Mouse (Mus musculus) limb, embryonic 10.5 days (tissue): ENCODE data around the gene Zfp287. TPM values are rescaled to one million over a fixed set of nuclear protein-coding genes. Genes with fewer than 3 reads are reported as not detected.
"Not testable (repeated sequence)": the region's sequence is repeated elsewhere in the genome, so short reads cannot be mapped to it uniquely, and the experiment has no call there.

ENCODE experiments used
- DNase-seq: peaks from one replicate; pipeline ENCODE4 v3.0.0-alpha.2; 2017; ENCODE audit warnings: low spot score
- H3K27ac ChIP-seq: fragments of 300-500 bp; sonication (generic); 2 replicates; pipeline ENCODE4 v1.5.1; 2016; ENCODE audit warnings: mild to moderate bottlenecking
- H3K27me3 ChIP-seq: fragments of 300-500 bp; sonication (generic); 2 replicates; pipeline ENCODE4 v1.6.1; 2016; ENCODE audit warnings: low read depth, mild to moderate bottlenecking; ENCODE audit not compliant: poor library complexity, severe bottlenecking
- H3K36me3 ChIP-seq: fragments of 300-500 bp; sonication (generic); 2 replicates; pipeline ENCODE4 v1.6.1; 2016; ENCODE audit warnings: mild to moderate bottlenecking, moderate library complexity
- H3K4me1 ChIP-seq: fragments of 300-500 bp; sonication (generic); 2 replicates; pipeline ENCODE4 v1.6.1; 2016
- H3K4me3 ChIP-seq: fragments of 300-500 bp; sonication (generic); 2 replicates; pipeline ENCODE4 v1.5.1; 2016; ENCODE audit warnings: mild to moderate bottlenecking, moderate library complexity
- H3K9me3 ChIP-seq: fragments of 300-500 bp; sonication (generic); replicated peaks from 2 replicates; pipeline ENCODE4 v1.6.1; 2016; ENCODE audit warnings: mild to moderate bottlenecking
- WGBS: fragments of 180-500 bp; shearing (Covaris S2); methylation state at CpG from one replicate; pipeline ENCODE4 v1.1.7; 2016; 5-methylcytosine and 5-hydroxymethylcytosine counted together
- polyA plus RNA-seq: library from polyadenylated mRNA; unstranded; fragments of >200 nt; fragmentation: Nextera tagmentation; extraction: Ambion mirVana; gene quantifications from 2 replicates; pipeline ENCODE4 v1.2.1, GENCODE M21; 2016

The Zfp287 gene
- polyA plus RNA-seq = 11.8 and 15.7 TPM in 2 replicates

GRCm38 (mm10) chr11:62731311-62732021 lies at the start of gene Zfp287:
TSS of gene Zfp287 (minus strand) at chr11:62731905.
- Histone ChIP-seq H3K27me3 (0 out of 2 replicates have a peak, but pooled peaks cover 3% of the 10 kb centered on the region), H3K4me1 (peaks cover 15% of the 10 kb centered on the region), H3K27ac (peak within 1 kb of the TSS; percentile 91), H3K36me3 (peaks cover 26% of the 10 kb centered on the region), H3K4me3 (peak within 1 kb of the TSS; percentile 78), H3K9me3 (no peaks in the 10 kb centered on the region)
- peak; percentile 93 for DNase-seq
- 1% methylated on average over 48 of the region's 48 CpGs for WGBS

- no peak for DNase-seq
- Histone ChIP-seq H3K27me3 (no peaks in the 10 kb centered on the region), H3K4me3 (no peak overlapping the region), H3K27ac (no peak overlapping the region), H3K36me3 (peaks cover 64% of the 10 kb centered on the region), H3K9me3 (peaks cover 35% of the 10 kb centered on the region), H3K4me1 (no peaks in the 10 kb centered on the region)
- 90% methylated on average over 7 of the region's 7 CpGs for WGBS
Measured at GRCm38 (mm10) chr11:62776510-62776909, 44.8 kb upstream of the Zfp287 start.

- Histone ChIP-seq H3K4me1 (peaks cover 10% of the 10 kb centered on the region), H3K27ac (no peak overlapping the region), H3K36me3 (no peaks in the 10 kb centered on the region), H3K27me3 (peaks cover 28% of the 10 kb centered on the region), H3K4me3 (no peak overlapping the region), H3K9me3 (no peaks in the 10 kb centered on the region)
- WGBS = 76% methylated on average over 9 of the region's 9 CpGs
- no peak for DNase-seq
Measured at GRCm38 (mm10) chr11:62760755-62761457, 29.2 kb upstream of the Zfp287 start.

DNA sequence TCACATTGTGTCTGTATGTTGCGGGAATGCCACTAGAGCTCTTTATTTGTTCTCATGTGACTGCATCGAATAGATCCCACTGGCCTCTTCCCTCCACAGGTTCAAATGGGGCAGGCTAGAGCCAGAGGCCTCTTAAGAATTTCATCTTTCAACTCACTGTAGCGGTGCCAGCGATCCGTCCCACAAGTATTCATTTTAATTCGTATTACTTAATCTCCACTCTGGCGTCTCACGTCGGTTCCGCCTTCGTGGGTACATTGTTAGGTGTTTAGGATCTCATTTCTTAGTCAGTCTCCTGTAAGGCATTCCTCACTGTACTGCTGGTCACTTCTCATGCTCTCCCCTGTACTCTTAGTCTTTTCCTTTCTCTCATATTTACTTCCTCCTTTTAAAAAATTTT lies 26.8 kb upstream of the Zfp287 start:
- Histone ChIP-seq H3K27me3 (peaks cover 38% of the 10 kb centered on the region), H3K9me3 (no peaks in the 10 kb centered on the region), H3K36me3 (no peaks in the 10 kb centered on the region), H3K4me1 (peaks cover 10% of the 10 kb centered on the region), H3K27ac (no peak overlapping the region), H3K4me3 (no peak overlapping the region)
- WGBS = 95% methylated on average over 11 of the region's 11 CpGs
- no peak for DNase-seq

GRCm38 (mm10) chr11:62757906-62758305 lies 26.2 kb upstream of the Zfp287 start:
- H3K4me1 ChIP-seq = peaks cover 10% of the 10 kb centered on the region
- H3K27me3 ChIP-seq = peaks cover 38% of the 10 kb centered on the region
- H3K4me3 ChIP-seq = no peak overlapping the region
- no peaks in the 10 kb centered on the region for H3K36me3 ChIP-seq
- no peak for DNase-seq
- no peaks in the 10 kb centered on the region for H3K9me3 ChIP-seq
- WGBS = 80% methylated on average over 6 of the region's 6 CpGs
- no peak overlapping the region for H3K27ac ChIP-seq

- H3K9me3 ChIP-seq = no peaks in the 10 kb centered on the region
- 7% methylated on average over 7 of the region's 7 CpGs for WGBS
- peak overlapping the region; percentile 37 for H3K4me3 ChIP-seq
- H3K4me1 ChIP-seq = peaks cover 12% of the 10 kb centered on the region
- no peak for DNase-seq
- H3K27ac ChIP-seq = peak overlapping the region; percentile 42; the same call in 1 of the 2 replicates
- no peaks in the 10 kb centered on the region for H3K36me3 ChIP-seq
- H3K27me3 ChIP-seq = peaks cover 38% of the 10 kb centered on the region
Measured at GRCm38 (mm10) chr11:62757143-62757507, 25.4 kb upstream of the Zfp287 start.

DNA sequence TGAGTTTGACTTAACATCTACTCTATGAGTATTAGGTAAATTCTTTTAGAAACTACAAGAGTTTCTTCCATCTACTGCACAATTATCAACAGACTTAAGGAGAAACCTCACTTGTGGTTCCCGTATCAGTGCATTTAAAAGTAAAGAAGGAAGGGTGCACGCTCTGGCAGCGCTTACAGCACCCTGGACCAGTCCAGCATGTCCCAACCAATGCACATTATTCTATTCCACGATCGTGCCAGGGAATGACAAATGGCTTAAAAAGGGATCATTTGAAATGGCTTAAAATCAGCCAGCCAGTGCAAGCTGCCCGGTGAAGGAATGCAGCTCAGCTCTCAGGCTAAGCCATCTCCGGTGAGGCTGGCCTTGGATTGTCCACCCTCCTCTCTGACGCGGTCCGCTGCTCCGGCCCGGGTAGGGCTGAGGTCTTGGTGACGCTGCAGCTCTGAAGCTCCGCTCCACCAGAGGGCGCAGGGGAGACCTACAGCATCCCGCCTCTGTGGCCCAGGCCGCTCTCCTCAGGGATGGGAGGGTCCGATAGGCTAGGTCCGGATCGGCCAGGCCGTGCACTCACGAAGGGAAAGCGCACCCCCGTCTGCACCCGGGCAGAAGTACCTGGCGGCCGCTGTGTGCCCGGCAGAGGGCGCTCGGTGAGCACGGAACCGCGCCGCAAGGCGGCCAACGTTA lies 24.9 kb upstream of the Zfp287 start:
- H3K27me3 ChIP-seq = peaks cover 38% of the 10 kb centered on the region
- H3K4me3 ChIP-seq = peak overlapping the region; percentile 37
- peak; percentile 98 for DNase-seq
- H3K36me3 ChIP-seq = no peaks in the 10 kb centered on the region
- 8% methylated on average over 36 of the region's 36 CpGs for WGBS
- no peaks in the 10 kb centered on the region for H3K9me3 ChIP-seq
- peaks cover 12% of the 10 kb centered on the region for H3K4me1 ChIP-seq
- peak overlapping the region; percentile 42; the same call in 1 of the 2 replicates for H3K27ac ChIP-seq

GRCm38 (mm10) chr11:62752780-62753179 lies 21.1 kb upstream of the Zfp287 start, which contains the start of gene Gm10428:
TSS of gene Gm10428 (plus strand) at chr11:62753100.
- Histone ChIP-seq H3K27me3 (peaks cover 39% of the 10 kb centered on the region), H3K4me1 (peaks cover 12% of the 10 kb centered on the region), H3K27ac (no peak within 1 kb of the TSS), H3K36me3 (no peaks in the 10 kb centered on the region), H3K9me3 (no peaks in the 10 kb centered on the region), H3K4me3 (no peak within 1 kb of the TSS)
- DNase-seq = no peak
- WGBS = 92% methylated on average over 8 of the region's 8 CpGs

DNA sequence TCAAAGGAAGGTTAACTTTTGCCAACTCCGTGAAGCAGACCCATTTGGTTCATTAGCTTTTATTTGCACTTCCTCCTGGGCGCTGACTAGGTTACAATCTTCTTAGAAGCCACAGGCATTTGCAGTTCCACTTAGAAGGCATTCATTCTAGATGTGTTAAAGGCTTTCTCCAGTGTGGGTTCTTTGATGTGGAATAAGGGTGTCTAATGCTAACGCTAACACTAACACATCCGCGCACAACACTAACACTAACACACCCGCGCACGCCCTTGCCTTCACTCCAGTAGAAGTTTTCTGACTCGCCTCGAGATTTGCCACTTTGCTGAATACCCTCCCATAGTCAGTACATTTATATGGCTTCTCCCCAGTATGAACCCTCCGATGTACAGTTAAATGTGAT lies 20.5 kb upstream of the Zfp287 start:
- H3K27me3 ChIP-seq = peaks cover 39% of the 10 kb centered on the region
- H3K9me3 ChIP-seq = no peaks in the 10 kb centered on the region

DNA sequence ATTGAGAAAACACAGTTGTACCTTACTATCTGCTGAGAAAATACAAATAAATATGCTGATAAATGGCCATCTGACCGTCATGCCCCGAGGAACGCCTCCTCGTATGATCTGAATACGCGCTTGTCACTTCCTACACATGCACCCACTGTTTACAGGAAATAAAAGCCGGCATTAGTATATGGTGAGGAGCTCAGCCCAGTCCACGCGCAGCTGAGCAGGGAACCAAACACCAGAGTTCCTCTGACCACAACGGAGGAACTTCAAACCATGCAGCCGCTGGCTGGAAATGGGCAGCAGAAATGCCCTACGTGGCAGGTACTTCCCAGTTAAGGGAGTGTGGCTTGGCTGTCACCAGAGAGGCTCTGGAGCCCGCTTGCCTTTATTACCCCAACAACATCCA lies 17.7 kb upstream of the Zfp287 start:
- WGBS = 92% methylated on average over 13 of the region's 13 CpGs
- not testable (repeated sequence) for H3K9me3 ChIP-seq, H3K36me3 ChIP-seq, DNase-seq, H3K4me3 ChIP-seq, H3K27ac ChIP-seq
- Histone ChIP-seq H3K27me3 (peaks cover 31% of the 10 kb centered on the region), H3K4me1 (peaks cover 13% of the 10 kb centered on the region)

More for the DNA sequence above, 20.5 kb upstream of the Zfp287 start:
- Histone ChIP-seq H3K4me3 (no peak overlapping the region), H3K36me3 (no peaks in the 10 kb centered on the region), H3K4me1 (peaks cover 11% of the 10 kb centered on the region), H3K27ac (no peak overlapping the region)
- 51% methylated on average over 11 of the region's 11 CpGs for WGBS
- DNase-seq = no peak

- Histone ChIP-seq H3K36me3 (no peaks in the 10 kb centered on the region), H3K9me3 (no peaks in the 10 kb centered on the region), H3K27ac (no peak overlapping the region), H3K27me3 (peaks cover 31% of the 10 kb centered on the region), H3K4me3 (no peak overlapping the region), H3K4me1 (peaks cover 23% of the 10 kb centered on the region)
- DNase-seq = no peak
- 76% methylated on average over 4 of the region's 4 CpGs for WGBS
Measured at GRCm38 (mm10) chr11:62748062-62748461, 16.4 kb upstream of the Zfp287 start.

- Histone ChIP-seq H3K4me3 (no peak overlapping the region), H3K27ac (no peak overlapping the region), H3K27me3 (peaks cover 31% of the 10 kb centered on the region), H3K4me1 (peaks cover 30% of the 10 kb centered on the region), H3K9me3 (no peaks in the 10 kb centered on the region), H3K36me3 (no peaks in the 10 kb centered on the region)
- WGBS = 77% methylated on average over 9 of the region's 9 CpGs
- DNase-seq = no peak
Measured at GRCm38 (mm10) chr11:62747227-62747626, 15.5 kb upstream of the Zfp287 start.
